Mouse (Mus musculus) adrenal gland, adult 2 months (tissue): ENCODE data around the gene BC024978. TPM values are rescaled to one million over a fixed set of nuclear protein-coding genes. Genes with fewer than 3 reads are reported as not detected.

Source experiments
- DNase-seq: peaks from one replicate; pipeline ENCODE4 v3.0.0; 2021
- long read RNA-seq: library from polyadenylated mRNA; stranded (forward); transcript quantifications from one replicate; pipeline ENCODE4 v2.0.0, GENCODE M21; 2021
- polyA plus RNA-seq: library from polyadenylated mRNA; depleted of rRNA; stranded (reverse); fragments of >200 nt; gene quantifications from 2 replicates; pipeline ENCODE4 v1.2.3, GENCODE M21; 2012; rRNA removed
- total RNA-seq, 2 experiments: library from RNA; stranded (reverse); gene quantifications; 2 replicates each; pipeline ENCODE4 v1.2.3; 2021

Gene BC024978
- total RNA-seq (10 to 100 TPM; 21.6 to 24.9 TPM), polyA plus RNA-seq (24.9 and 25.2 TPM in 2 replicates)
- long read RNA-seq, partial matches to known transcripts = 0 of 2 reads
- long read RNA-seq, other reads (novel, unspliced or antisense) = 1 of 2 reads

DNA sequence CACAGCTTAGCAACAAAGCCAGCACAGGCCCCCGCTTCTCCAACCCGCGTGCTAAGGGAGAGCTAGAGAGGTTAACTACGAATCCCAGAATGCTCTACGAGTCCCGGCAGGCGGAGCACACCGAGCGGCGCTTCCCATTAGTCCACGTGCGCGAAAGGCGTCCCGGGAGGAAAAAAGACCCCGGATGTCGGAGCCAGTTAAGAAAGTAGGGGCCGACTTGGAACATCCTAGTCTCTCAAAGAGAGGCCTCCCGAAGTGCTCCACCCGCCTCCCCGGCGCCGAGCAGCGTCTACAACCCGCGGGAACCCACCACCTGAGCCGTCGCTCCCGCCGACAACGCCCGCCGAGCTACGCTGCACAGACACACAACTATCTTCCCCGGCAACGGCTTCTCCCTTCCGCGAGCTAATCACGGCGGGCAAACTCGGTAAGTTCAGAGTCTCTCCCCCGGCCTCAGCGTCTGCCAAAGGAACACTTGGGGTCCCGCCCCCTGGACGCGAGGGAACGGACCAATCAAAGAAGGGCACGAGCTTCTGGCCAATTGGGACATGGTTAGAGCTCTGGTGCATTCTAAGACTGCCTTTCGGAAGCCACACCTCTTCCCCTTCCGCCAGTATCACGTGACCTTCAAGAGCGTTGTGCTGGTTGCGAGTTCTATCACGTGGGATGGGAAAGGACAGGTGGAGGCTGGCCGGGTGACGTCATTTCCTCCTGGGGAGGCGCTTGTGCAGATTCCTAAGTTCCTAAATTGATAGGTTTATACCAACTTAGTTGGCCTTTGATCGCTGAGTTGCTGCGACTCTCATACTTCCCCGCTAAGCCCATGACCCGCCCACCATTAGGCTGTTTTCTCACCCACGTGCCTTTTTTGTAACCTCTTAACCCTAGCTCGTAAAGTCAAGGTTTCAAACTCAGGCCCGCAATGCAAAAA is at the start of gene BC024978, which contains the start of gene Snrpa:
Gene BC024978, plus strand, starts transcription at position 101 of the 931 bp plus-strand sequence.
Gene Snrpa, minus strand, starts transcription at position 591 of the 931 bp plus-strand sequence.
- peak; percentile 98 for DNase-seq

DNA sequence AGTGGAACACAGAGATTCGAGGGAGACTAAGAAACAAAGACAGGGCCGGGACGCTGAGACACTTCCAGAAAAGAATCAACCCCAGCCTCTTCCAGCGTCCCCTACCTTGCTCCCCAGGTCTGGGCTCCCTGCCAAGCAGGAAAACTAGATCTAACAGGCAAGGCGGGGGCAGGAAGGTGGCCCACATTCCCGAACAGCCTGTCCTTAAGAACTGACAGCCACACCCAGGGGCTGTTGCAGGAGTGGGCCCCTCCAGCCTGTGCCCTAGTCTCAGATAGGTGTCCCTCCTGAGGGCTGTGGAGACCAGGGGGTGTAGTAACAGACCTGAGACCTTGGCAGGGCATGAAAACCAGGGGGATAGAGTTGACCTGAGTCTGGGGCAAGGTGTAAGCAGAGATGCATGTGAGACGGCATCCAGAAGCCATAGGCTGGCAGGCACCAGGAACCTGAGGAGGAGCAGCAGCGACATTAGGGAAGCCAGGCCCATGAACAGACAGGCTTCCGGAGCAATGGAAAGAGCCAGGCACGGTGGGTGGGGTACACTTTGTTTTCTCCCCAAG is 42.3 kb upstream of the BC024978 start, which contains the start of gene Cyp2t4:
Gene Cyp2t4, plus strand, starts transcription at position 510 of the 560 bp plus-strand sequence.
- DNase-seq = no peak

DNA sequence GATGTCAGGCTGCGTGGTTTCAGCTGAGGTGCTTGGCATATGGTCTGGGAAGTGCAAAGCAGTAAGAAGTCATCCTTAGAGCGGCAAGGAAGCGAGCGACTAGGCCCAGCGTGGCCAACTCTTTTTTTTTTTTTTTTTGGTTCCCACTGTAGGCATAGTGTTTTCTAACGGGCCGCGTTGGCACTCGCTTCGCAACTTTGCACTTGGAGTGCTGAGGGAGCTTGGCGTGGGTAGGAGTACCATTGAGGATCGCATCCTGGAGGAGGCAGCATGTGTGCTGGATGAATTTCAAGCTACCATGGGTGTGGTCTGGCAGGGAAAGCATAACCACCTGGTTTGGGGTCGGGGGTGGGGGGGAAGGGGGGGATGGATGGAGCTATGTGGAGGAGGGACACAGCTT is 39.6 kb upstream of the BC024978 start:
- no peak for DNase-seq

DNA sequence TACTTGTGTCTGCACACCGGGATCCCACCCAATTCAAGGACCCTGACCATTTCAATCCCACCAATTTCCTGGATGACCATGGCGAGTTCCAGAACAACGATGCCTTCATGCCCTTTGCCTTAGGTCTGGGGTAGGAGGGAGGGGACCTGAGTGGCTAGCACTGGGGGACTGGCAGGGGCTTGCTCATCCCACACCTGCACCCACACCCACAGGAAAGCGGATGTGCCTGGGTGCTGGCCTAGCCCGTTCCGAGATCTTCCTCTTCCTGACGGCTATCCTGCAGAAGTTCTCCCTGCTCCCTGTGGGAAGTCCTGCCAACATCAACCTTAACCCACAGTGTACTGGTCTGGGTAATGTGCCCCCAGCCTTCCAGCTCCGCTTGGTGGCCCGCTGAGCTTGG is 37.4 kb upstream of the BC024978 start:
- DNase-seq = no peak

DNA sequence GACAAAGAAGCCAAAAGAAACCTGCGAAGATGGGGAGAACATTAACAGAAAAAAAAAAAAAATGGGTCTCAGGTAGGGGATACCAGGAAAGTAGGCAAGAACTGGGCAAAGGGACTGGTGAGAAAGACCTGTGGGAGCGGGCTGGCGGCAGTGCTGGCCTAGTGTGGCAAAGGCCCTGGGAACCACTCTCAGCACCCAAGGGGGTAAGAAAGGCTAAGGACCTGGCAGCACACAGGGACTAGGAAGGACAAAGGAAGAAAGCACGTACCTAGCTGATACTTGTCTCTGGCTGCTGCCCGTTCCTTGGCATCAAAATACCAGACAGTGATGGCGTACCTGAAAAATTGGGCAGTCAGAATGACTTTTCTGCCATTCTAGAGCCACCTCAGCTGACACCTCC is 36.3 kb upstream of the BC024978 start:
- no peak for DNase-seq

DNA sequence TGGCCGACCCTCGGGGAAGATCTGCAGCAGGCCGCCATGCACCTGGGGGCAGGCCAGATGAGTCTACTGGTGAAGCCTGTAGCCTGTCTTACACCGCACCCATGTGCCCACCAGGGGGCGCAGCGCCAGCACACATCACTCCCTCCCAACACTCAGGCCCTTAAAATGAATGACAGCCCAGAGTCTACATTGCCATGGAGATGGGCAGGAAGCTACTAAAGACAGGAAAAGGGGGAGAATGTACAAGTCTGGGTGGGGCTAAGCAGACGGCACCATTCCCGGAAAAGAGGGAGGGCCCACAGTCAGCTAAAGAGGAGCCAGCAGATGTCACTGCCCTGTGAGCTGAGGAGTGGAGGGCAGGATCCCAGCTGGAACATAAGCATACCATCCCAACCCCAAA is 35.7 kb upstream of the BC024978 start:
- DNase-seq = peak; percentile 87

DNA sequence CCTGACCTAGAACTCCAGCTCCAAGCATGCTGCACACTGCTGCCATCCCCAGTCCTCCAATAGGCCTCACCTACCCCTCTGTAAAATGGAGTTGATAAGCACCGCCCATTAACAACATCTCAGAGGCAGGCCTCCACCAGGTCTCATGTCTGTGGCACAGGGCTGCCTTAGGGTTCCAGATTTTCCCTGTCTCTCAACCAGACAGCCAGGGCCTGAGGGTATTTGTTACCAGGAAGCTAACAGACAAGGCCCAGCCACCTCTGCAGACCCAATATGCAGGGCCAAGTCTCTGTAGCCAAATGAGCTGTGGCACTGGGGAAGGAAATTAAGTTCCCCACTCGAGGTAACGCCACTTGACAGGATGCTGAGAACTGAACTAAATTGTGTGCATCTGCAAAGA is 34.7 kb upstream of the BC024978 start:
- no peak for DNase-seq

DNA sequence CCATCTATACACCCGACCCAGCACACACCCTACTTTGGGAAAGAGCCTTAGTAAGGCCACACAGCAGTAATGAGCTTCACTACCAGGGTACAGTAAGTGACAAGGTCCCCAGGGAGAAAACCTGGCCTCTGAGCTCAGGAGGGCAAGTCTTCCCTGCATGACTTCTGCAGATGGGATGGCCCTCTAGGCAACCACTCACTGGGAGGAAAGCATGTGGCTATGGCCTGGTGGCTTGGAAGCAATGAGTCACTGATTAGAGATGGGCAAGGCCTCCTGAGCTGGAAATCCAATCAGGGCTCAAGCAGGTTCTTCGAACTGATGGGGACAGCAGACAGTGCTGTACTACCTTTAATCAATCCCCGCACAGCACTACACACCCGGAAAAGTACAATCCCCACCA is 33.8 kb upstream of the BC024978 start:
- DNase-seq = peak; percentile 76

DNA sequence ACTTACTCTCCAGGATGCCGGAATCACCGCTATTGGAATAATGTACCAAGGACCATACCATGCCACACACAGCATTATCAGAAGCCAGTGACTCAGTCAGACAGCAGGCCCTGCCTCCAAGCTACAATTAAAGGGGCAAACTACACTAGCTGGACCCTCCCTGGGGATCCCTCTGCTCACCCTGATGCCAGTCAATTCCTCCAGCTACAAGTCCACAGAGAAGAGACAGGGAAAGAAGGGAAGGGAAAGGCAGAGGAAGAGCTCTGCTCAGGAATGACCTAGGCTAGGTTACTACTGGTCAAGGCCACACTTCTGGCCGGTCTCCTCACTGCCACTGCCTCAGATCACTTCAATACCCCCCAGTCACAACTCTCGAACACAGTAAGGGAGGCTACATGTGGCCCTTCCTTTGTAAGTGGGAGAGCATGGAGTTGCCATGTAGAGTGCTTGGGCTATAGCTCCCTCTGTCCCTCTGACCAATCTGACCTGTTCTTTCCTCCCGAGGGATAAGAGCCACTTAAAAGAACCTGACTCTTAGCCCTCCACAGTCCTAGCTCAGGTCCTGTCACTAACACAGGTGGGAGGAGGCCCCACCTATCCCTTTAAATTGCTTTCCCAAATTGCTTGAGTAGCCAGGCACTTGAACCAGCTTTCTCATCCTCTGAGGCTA is 32.7 kb upstream of the BC024978 start:
- peak; percentile 62 for DNase-seq

DNA sequence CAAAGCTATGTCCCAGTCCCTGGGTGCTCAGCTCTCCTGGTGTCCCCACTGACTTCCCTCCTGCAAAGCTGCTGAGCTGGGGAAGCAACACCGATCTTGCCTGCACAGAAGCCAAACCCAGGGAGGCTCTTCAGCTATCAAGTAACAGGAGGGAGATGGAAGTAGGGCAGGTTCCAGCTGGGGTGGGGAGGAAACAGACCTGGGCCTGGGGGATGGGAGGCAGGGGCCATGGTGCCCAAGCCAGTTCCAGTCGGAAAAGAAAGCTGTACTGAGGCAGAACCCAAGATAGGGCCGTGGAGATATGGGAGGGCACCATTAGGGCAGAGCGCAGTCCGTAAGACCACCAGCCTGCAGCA is 32.2 kb upstream of the BC024978 start:
- DNase-seq = no peak

DNA sequence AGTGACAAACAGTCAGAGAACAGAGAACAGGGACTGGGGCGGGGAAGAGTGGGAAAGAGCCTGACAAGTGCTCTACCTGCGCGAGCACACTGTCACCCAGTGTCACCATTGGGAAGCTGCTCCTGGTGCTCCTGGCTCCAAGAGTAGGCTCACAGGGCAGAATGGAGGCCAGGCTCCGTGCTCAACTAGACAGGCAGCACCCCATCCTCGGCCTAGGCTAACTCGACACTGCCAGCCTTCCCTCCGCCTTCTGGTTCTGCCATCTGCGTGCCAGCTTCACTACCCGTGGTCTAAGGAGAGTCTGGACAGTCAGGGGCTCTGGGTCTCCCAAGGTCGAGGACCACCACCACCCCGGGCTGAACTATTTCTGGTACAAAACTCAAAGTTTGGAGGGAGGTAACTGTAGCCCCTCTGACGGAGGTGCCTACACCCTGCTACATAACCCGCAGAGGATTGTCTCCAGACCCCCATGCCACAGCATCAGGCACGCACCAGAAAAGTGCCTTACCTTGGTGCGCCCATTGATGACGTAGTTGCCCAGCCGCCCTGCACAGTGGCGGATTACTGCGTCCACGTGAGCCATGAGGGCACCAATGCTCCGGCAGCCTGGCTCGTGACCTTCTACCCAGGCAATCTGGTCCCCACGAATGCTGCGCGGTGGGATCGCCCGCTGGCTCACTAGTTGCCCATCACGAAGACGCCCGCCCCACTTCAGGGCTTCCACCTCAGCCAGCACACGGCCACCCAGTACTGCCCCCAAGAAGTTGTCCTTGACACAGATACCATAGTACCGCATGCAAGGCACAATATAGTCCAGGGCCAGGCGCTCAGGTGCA is 31.3 kb upstream of the BC024978 start:
- DNase-seq = peak; percentile 77

DNA sequence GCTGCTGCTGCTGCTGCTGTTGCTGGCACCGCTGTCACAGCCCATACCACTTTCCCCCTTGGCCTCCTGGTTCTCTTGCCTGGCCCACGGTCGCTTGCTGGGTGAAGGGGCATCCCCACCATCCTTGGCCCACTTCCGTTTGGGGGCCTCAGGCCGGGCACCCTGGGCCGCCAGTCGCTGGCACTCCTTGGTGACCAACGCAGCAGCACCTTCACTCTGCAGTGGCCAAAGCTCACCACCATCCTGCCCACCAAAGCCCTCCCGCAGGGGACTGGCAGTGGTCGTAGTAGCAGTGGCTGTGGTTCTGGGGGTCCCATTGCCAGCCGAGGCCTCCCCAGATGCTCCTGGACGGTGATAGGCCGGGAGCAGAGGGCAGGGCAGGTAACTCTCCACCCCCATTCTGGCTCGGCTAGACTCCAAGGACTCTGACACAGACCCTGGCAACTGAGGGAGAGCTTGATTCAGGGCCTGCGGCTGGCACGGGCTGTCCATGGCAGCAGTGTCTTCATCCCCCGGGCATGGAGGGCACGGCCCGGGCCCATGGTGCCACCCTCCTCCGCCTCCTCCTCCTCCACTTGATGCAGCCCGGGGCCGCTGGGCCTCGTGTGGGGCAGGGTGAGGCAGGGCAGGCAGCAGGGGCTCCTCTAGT is 30.4 kb upstream of the BC024978 start:
- peak; percentile 94 for DNase-seq

DNA sequence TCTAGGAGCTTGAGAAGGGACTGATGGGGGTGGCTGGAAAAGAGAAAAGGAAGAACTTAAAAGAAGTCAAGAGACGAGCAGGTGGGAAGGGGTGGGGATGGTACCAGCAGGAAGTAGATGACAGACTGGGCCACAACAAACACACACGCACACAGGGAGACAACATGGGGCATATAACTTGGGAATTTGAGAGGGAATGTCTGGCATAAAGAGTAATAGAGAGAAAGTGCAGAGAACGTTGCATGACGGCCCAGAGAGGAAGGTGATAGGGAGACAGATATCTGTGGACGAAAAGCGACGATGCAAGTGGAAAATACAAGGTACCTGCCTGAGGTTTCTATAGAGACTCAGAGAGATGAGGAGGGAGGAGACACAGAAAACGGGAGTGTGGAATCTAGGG is 29.9 kb upstream of the BC024978 start:
- no peak for DNase-seq

DNA sequence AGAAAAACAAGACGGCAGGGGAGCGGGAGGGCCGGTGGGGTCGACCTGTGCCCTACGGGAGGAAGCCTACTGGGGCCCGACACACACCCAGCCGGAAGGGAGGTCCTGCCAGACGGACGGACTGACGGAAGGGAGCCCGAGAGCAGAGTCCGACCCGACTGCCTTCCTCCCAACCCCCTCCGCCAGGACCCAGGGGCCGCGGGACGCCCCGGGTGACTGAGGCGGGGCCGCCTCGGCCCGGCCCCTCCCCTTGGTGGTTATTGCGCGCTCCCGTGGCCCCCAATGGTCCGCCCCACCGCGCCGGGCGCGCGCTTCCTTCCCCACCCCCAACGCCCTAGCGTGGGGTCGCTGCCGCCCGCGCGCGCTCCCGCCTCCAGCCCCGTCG is 29.4 kb upstream of the BC024978 start:
- DNase-seq = peak; percentile 97

DNA sequence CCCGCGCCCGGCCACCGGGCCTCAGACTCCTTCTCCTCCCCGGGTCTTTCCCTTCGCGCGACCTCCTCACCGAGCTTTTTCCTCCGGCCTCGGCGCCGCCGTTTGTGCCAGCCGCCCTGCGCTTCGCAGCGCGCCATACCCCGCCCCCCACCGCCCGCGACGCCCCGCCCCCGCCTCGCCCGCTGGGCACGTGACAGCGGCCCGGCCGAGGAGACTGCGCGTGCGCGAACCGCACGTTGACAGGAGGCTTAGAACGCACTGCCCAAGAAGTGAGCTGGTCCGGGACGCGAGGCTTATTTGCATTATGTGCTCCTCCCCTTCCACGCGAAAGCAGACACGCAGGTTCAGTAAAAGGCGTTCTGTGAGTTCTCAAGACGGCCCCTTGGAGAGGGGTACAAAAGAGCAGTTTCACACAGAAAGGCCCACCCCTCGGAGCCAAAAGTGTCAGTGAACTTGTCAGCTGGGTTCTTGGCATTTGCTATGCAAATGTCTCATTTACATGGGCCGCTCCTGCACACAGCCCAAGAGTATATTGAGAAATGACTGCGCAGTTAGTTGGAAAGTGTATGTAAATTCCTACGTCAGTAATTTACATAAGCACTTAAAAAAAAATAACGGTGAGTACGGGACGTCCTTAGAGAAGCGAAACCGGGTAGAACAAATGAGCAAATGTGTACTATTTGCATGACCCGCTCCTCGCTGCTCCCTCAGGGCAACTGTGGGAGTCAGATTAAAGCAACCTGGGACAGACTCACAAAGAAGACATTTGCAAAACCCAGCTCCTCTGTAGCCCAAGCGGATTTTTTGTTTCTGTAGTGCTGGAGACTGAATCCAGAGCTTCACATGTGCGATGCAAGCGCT is 28.7 kb upstream of the BC024978 start, which contains the start of gene Egln2:
Gene Egln2, minus strand, starts transcription at position 189 of the 861 bp plus-strand sequence.
- peak; percentile 97 for DNase-seq

DNA sequence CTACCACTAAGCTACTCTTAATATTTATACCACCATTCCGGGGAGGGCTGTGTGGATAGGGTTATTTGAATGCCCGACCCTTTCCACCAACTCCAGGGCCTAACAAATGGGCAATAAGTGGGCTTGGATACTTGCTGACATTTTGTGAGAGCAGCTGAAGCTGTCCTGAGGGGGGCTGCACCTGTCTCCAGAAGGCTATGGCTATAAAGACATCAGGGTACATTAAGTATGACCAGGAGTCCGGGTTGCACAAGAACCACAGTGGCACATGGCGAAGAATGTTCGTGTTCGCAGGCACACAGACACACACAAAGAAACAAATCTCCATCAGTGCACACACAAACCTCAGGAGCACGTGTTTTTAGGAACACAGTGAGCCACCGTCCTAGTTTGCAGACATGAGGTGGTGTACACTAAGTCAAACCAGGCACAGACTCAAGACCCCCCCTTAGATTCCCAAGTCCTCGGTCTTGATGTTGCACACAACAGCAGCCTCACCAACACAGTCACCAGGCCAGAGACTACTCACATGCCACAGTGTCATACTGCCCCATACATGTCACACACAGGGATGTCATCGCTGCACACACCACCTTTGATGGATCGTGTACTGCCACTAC is 28.0 kb upstream of the BC024978 start:
- no peak for DNase-seq

DNA sequence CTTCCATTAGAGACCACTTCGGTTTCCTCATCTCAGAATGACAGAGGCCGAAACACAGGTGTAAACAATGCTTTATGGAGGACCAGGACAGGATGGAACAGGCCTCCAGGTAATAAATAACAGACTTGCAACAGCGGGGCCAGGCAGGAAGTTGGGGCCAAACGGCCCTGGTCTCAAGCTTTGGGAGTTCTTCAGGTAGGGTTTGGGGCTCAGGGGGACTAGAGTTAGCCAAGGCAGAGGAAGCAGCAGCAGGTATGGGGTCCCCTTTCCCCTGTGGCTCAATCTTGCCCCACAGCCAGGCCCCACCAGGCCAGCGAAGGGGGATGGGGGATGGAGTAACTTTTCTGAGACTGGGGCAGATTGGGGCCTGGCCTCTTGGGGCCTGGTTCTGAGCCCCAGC is 27.2 kb upstream of the BC024978 start:
- DNase-seq = no peak

DNA sequence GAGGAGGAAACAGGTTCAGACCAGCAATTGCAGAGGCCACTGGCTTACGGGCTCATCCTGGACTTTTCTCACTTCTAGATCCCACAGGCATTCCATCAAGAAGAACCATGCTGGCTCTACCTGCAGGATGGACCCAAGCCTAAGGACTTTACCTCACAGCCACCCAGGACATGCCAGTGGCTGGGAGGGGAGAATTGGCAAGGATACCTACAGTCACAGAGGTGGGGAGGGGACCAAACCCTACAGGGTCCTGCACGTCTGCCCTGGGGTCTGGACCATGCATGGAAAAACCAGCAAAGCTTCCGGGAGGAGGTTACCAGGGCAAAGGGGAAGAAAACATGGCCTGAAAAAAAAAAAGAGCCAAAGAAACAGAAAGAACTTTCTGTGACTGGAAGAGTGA is 24.6 kb upstream of the BC024978 start:
- no peak for DNase-seq

DNA sequence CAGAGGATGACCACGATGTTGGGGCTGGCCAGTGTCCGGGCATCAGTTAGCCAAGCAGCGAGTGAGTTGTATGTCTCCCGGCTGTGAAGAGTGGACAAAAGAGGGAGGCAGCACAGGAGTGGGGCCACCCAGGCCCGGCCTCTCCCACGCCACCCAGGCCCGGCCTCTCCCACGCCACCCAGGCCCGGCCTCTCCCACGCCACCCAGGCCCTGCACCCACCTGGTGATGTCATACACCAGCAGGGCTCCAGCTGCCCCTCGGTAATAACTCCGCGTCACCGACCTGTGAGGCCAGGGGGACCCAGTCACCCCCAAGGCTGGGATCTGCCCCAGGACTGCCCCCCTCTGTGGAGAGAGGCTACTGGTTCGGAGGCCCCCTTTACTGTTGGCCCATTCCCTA is 21.1 kb upstream of the BC024978 start:
- no peak for DNase-seq

DNA sequence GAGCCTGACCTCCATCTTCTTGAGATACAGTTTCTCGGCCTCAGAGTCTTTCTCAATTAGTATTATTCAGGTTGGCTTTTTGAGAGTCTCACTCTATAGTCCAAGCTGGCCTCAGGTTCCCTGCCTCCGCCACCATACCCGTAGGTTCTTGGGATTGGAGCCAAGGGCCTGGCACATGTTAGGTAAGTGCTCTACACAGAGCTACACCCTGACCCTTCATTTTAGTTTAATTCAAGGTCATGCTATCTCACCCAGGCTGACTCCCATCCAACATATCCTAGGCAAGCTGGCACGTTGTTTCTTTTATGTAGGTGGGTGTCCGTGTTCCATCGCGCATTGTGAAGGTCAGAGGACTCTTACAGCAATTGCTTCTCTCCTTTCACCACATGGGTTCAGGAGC is 20.7 kb upstream of the BC024978 start:
- DNase-seq = no peak
